Mouse (Mus musculus): ENCODE results near the gene Pabpc4. TPM values are rescaled to one million over a fixed set of nuclear protein-coding genes. Genes with fewer than 3 reads are reported as not detected.
A peak's percentile ranks its signal among the peaks of the same experiment; 100 is the strongest.
"Not testable (repeated sequence)": the region's sequence is repeated elsewhere in the genome, so short reads cannot be mapped to it uniquely, and the experiment has no call there.

Gene Pabpc4
- total RNA-seq, 2 experiments from 2014 or later: 334 to 358 TPM

DNA sequence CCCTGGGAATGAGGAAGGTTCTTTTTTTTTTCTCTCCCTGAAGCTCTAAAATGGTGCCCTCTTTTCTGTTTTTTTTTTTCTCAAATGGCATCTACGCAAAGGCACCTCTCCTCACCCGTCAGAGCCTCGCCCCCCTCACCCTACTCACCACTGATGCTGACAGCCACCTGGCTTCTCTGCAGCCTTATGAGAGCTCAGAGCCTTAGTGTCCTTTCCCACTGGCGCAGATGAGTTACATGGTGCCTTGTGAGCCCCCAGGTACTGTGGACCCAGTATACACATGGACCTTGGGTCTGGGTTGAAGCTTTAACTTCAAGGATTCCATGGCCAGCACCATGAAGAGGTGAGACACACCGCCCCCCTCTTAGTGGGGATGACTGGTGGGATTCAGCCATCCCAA lies 15.5 kb upstream of the Pabpc4 start:
- no peak for DNase-seq (ENCODE audit: low spot score)
- intact Hi-C loops (cut with DNase I): no loop called here

DNA sequence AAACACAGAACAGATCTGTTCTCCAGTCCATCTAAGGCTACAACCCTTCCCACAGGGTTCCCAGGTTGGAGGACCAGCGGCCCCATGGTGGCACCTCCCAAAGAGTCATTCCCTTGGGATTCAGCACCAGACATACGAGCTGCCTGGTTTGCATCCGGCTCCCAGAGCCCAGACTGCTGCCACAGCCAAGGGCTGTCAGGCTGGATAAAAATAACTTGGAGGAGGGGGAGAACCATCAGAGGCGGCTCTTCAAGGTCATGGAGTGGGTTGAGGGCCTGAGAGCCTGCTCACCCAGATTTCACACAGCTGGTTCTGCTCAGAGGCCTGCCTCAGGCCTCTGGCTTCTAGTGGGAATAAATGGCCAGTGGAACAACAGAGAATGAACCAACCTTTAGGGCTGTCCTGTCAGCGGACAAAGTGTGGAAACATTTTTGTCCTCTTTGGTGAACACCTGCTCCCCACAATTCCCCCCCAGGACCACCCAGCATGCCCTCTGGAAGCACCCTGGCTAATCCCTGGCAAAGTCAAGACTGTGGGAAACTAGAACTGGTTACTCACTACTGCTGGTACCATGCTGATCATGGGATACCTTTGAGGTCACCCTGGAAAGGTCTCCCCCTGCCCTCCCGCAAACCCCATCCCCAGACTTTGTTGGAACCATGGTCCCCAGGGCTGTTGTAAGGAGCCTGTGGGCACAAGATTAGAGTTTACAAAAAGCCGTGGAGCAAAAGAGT lies 14.8 kb upstream of the Pabpc4 start:
- intact Hi-C loops (cut with DNase I): no loop called here
- DNase-seq (ENCODE audit: low spot score): peak; percentile 58

DNA sequence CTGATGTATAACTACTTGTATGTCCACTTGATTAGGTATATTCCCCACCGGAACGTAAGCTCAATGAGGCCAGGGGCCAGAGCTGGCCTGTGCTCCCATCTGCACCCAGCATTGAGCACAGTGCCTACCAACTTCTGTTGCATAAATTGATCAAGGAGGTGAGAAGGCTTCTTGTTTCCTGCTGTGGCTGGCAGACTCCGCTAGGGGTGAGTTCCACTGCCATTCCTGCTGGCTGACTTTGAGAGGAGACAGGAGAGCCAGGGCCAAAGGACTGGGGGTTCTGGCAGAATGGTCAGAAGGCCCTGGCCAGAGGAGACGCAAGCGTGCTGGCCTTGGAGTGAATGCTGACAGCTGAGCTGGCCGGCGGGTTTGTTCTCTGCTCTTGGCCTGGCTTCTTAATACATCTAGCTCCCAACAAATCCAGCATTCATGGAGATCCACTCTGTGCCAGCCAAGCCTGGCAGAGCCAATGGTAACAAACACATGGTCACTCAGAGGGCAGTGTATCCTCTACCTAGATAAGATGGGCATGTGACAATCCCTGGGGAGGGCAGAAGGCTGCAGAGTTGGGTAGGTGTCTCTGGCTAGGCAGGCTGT lies 13.1 kb upstream of the Pabpc4 start:
- intact Hi-C loops (cut with DNase I): no loop called here
- DNase-seq (ENCODE audit: low spot score): peak; percentile 81

DNA sequence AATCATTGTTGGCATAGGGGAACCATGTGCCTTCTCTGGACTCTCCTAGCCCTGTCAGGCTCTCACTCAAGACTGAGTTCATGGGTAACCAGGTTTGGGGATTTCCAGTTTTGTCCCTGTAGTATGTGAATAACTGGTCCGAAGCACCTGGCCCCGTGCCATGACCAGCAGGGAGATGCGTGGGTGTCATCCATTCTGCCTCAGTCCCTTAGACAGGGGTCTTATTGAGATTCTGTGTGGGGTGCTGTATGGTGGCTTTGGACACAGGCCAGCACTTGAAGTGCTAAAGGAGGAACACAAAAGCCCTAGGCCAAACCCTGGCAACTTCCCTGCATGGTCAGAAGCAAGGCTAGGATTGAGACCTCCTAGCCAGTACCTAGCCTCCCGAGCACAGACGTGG lies 9.9 kb upstream of the Pabpc4 start:
- DNase-seq (ENCODE audit: low spot score): no peak
- intact Hi-C loops (cut with DNase I): no loop called here

DNA sequence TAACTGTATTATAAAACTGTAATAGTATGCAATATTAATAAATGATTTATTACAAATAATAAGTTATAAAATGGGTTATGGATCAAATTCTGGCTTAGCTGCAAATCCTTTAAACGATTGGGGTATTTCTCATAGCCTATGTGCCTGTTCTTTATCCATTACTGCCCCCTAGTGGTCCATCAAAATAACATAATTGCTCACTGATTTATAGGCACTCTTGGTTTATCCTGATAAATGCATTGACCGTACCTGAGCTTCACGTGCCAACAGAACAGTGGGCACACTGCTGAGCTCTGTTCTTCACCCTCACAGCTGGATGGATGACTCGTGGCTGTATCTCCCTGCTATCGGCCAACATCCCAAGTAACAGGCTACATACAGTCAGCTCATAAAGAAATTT lies 7.5 kb upstream of the Pabpc4 start:
- intact Hi-C loops (cut with DNase I): loop anchor here (1.0 to 2.0 kb wide), 2 partner anchors 35 to 100 kb away; no protein-coding TSS in a partner anchor
- DNase-seq (ENCODE audit: low spot score): no peak

DNA sequence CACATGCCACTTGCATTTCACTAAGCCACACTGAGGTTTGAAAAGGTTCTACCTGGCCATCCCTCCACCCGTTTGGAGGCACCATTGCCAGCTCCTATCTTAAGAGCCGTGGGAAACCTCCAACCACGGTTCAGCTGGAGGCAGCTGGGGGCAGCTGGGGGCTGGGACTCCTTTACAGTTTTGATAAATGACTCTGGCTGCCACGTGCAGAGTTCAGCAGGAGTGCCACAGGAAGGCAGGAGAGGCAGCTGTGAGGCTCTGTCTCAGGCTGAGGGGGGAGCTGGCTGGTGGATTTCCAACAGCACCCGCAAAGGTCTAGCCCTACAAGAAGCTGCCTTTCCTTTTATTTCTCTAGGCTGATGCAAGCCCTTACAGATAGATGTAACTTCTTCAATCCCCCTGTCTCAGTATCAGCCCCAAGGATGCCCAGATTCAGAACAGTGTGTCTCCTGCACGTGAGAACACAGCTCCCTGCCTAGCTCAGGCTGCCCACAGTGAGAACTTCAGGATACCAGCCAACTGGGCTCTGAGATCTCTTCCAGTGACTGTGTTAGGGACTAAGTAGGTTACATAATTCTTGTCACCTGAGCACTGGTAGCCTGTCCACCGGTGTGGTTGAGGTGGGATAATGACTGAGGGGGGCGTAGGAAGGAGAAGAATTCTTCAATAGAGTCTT lies 1.9 kb upstream of the Pabpc4 start:
- DNase-seq (ENCODE audit: low spot score): no peak
- intact Hi-C loops (cut with DNase I): no loop called here

DNA sequence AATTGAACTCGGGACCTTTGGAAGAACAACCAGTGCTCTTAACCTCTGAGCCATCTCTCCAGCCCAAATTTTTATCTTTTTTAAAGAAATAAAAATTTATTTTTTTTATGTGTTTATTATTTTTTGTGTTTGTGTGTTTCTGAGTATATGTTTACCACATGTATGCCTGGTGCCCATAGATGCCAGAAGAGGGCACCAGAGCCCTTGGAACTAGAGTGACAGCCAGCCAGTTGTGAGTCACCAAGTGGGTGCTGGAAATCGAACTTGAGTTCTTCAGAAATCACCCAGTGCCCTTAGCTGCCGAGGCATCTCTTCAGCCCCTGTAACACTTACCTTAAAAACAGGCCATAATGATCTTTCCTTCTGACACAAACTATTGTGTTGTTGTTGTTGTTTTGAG lies 8.9 kb downstream of the Pabpc4 start:
- intact Hi-C loops (cut with DNase I): no loop called here
- DNase-seq (ENCODE audit: low spot score): no peak

DNA sequence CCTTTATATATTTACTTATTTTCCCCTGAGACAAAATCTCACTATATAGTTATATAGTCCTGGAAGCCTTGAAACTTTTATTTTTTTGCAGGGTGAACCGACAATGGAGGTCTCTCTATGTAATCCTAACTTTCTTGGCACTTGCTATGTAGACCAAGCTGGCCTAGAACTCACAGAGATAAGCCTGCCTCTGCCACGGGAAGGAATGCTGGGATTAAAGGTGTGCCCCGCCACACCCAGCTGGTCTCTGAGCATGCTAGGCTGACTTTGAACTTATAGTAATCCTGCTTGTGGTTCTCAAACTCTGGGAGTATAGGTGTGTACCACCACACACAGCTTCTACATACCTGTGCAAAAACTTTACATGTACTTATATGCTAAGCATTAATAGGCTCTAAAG lies 18.0 kb downstream of the Pabpc4 start:
- intact Hi-C loops (cut with DNase I): no loop called here
- no peak for DNase-seq (ENCODE audit: low spot score)

DNA sequence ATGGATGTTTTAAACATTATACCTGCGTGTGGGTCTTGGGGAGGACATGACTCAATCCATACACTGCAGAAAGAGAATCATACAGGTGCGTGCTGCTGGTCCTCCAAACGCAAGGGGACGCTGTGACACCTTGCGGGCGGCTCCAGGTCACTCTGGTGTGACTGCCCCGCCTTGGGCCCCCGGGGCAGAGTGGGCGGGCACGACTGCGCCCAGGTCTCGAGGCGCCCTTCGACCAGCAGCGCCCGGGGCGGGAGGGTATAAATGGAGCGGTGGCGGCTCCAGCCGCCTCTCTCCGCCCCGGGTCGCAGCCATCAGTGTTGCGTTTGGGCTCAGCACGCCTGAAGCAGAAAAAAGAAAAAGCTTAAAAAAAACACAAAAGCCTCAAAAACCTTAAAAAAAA lies 20.3 kb downstream of the Pabpc4 start:
- intact Hi-C loops (cut with DNase I): no loop called here
- peak; percentile 79 for DNase-seq (ENCODE audit: low spot score)

DNA sequence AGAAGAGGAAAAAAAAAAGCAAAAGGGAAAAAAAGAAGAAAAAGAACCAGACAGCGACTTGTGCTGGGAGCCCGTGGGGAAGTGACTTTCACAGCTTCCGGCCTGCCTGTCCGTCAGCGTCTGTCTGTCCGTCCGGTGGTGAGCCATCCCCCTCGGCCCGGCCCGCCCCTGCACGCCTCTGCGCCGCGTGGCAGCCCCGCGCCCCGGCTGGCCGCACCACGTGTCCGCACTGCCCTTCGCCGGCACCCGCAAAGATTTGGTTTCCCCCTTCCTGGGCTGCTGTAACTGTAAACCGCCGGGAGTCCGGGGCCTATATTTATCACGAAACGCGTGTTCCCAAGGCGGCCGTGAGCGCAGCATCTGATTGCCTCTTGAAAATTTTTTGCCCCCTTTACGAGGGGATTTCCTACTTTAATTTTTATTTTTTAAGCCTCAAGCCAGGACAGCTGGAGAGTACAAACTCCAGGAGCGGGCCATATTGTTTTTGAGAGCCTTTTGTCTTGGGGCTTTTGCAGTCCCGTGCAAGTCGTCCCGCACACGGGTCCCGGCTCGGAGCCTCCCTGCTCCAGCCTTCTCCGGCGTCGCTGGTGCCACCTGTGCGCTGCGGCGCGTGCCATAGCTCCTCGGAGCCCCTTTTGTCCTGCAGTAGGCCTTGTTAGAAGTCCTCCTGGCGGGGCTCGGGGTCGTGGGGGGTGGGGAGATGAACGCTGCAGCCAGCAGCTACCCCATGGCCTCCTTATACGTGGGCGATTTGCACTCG lies 20.9 kb downstream of the Pabpc4 start:
- DNase-seq (ENCODE audit: low spot score): peak; percentile 29
- intact Hi-C loops (cut with DNase I): not testable (repeated sequence)

DNA sequence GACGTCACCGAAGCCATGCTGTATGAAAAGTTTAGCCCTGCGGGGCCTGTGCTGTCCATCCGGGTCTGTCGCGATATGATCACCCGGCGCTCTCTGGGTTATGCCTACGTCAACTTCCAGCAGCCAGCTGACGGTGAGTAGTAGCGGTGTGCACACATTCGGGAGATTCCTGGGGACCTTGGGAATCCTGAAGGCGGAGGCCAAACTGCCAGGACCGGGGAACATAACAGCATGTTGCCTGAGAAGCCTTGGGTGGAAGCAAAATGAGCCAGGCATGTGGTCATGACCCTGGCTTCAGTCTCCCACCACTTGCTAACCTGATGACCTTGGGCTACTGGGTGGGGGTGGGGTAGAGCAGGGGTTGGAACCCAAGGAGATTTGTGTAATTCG lies 21.5 kb downstream of the Pabpc4 start:
- DNase-seq (ENCODE audit: low spot score); intact Hi-C loops (cut with DNase I): not testable (repeated sequence)

DNA sequence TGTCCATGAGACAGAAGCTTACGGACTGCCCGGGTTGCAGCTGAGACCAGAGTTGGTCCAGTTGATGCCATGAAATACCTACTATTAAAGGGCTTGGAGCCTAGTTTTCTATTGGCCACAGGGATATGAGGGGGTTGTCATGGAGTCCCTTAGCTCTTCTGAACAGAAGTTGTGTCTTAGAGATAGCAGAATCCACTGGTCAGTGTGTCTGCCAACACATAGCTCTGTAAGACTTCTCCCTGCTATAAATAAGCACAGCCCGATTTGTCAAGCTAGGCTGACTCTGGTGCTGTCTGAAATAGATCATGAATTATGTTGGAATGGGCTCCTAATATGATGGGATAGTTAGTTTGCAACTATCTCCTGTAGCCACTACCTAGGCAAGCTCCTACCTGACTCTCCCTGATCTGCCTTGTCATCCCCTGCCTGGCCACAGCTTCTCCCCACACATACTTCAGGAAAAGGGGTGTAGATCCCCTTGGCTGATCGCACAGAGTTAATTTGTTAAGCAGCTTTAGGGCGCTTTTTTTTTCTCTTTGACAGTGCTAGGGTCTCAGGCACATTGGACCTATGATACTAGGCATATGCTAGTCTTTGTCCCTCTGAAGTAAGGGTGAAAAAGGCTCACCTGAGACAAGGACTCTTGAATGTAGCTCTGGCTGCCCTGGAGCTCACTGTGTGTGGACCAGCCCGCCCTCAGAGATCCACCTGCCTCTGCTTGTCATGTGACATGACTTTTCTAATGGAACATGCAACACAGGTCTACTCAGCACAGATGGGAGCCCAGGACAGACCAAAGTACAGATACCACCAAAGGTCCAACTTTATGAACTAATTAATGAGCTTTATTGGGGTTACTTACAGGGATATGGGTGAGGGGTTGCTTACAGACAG lies 22.8 kb downstream of the Pabpc4 start:
- intact Hi-C loops (cut with DNase I): no loop called here
- no peak for DNase-seq (ENCODE audit: low spot score)

DNA sequence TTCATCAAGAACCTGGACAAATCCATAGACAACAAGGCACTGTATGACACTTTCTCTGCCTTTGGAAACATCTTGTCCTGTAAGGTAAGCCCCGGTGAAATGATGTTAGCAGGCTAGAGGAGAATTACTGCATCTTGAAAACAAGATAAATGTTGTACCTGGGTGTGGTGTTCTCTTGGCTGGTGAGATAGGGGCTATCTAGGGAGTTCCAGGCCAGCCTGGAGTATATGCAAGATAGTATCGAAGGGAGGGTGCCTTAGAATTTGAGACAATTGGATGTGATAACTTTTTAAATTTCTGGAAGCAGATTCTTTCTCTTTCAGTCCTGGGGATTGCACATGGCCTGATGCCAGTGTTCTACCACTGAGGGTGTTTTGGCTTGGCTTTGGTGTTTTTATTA lies 24.6 kb downstream of the Pabpc4 start:
- intact Hi-C loops (cut with DNase I): no loop called here
- no peak for DNase-seq (ENCODE audit: low spot score)

DNA sequence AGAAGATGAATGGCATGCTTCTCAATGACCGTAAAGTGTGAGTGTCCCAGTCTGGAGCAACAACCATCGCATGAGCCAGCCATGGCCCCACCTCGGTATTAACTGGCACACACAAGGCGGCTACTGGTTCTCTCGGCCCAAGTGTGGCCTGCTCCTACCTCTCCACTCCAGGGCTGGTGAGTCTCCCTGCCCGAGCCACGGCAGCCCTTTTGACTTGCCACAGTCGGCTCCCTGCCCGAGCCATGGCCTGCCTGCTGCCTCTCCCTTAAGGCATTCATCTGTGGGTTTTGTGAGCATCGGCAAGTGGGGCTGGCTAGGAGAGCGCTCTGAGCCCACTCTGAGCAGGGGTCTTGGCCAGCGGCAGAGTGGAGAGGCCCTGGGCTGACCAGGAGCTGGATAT lies 26.9 kb downstream of the Pabpc4 start:
- intact Hi-C loops (cut with DNase I): no loop called here
- no peak for DNase-seq (ENCODE audit: low spot score)

DNA sequence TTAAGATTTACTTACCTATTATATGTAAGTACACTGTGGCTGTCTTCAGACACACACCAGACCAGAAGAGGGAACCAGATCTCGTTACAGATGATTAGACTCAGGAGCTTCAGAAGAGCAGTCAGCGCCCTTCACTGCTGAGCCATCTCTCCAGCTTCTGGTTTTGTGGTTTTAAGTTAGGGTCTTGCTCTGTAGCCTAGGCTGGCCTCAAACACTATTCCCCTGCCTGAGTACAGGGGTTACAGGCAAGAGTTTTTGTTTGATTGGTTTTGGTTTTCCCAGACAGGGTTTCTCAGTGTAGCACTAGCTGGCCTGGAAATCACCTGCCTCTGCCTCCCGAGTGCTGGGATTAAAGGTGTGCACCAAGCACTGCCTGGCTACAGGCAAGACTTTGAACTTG lies 30.2 kb downstream of the Pabpc4 start:
- DNase-seq (ENCODE audit: low spot score): no peak
- intact Hi-C loops (cut with DNase I): no loop called here

DNA sequence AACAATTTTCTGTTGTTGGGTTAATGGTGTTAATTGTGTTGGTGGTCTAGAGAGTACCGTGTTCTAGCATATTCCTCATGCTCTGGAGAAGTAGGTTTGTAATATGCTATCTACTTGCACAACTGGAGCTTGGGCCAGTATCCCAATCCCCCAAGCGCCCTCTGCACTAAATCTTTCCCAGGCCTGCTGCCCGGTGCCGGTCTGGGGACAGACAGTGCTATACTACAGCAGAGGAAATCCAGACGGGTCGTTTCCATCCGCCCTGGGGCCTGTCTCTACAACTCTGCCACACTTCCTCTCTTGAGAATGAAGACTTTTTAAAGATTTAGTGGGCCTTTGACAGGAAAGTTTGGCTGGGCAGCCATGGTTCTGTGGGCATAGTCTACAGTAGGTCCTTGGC lies 30.8 kb downstream of the Pabpc4 start:
- intact Hi-C loops (cut with DNase I): no loop called here
- DNase-seq (ENCODE audit: low spot score): no peak

DNA sequence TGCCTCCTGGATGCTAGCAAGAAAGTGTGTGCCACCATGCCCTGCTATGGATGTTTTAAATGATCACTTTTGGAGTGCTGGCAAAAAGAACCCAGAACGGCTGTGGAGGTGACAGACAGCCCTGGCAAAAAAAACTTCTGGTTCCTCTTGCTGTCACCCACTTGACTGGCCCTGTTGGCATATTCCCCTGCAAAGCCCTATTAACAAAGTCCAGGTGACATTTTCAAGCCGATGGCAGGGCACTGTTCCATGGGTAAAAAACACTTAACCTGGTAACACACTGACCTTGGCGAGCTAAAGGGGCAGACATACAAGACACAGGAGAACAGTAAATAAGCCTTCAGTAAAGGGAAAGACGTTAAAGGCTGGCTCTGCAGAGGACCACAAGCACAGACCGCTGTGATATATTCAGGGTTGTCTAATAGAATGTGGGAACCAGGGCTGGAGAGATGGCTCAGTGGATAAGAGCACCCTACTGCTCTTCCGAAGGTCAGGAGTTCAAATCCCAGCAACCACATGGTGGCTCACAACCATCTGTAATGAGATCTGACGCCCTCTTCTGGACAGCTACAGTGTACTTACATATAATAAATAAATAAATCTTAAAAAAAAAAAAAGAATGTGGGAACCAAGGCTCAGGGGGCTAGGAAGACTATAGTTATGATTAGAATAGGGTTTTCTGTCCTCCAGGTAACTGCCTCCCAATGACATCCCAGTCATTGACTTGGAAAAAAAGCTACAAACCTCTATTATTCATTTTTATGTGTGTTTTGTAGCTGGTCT lies 31.7 kb downstream of the Pabpc4 start:
- intact Hi-C loops (cut with DNase I): no loop called here

DNA sequence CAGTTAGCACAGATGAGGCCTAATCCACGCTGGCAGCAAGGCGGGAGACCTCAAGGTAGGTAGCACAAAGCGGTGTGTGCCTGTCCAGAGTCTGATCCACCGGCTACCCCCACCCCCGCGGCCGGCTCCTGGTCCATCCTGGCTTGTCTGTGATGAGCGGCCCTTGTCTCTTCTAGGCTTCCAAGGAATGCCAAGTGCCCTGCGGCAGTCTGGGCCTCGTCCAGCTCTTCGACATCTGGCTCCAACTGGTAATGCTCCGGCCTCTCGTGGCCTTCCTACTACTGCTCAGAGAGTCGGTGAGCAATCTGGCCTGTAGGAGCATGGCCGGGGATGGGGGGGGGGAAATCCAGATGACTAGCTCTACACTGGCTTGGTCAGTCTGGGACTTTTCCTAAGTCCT lies 32.9 kb downstream of the Pabpc4 start:
- intact Hi-C loops (cut with DNase I): loop anchor here (5.0 kb wide), 1 partner anchor 132 kb away; no protein-coding TSS in a partner anchor
- not testable (repeated sequence) for DNase-seq (ENCODE audit: low spot score)

More for the DNA sequence above, 31.7 kb downstream of the Pabpc4 start:
- no peak for DNase-seq (ENCODE audit: low spot score)
